In genomic region chr7:117472781-117473743, GRCm38 (mm10) we compare ENCODE assay signal across 9 mouse cellular contexts.
DNase-seq lines count a peak whose midpoint lies in the region; ATAC-seq and TF ChIP-seq lines count a peak whose summit lies in the region.
"Had no signal": no experiment of that assay in that cellular context is flagged by ENCODE, and none has a peak within 500 bp of the region (broad histone marks: within the 10 kb centered on the region; RNA-seq: fewer than 3 reads in every experiment).

No protein-coding gene starts in this region.

- no peak for DNase-seq in heart, postnatal 4 days
- DNase-seq in Patski (ENCODE audit: low read depth, low spot score): peak; percentile 72
- peak; percentile 65 for DNase-seq in fibroblast of lung, adult 2 months (ENCODE audit: low read depth)
- DNase-seq in spleen, postnatal 14 days (ENCODE audit: low spot score in 2 of 2): no peak
- DNase-seq in natural killer cell, adult 2 months (ENCODE audit: low spot score in 2 of 2): no peak
- DNase-seq in adrenal gland, adult 8-10 months: no peak

- H3K4me2 ChIP-seq in heart, embryonic 13.5 days: no peak overlapping the region
- no peak overlapping the region for H3K4me2 ChIP-seq in limb, embryonic 15.5 days

- CTCF ChIA-PET in Patski (lab: Charles Lee): interaction anchor here (1.3 to 2.3 kb wide), 2 partner anchors 12 to 90 kb away, joined by 3 to 9 read pairs; no protein-coding TSS in a partner anchor

- peaks cover 52% of the 10 kb centered on the region for H3K4me1 ChIP-seq in heart, embryonic 13.5 days
- H3K4me1 ChIP-seq in limb, embryonic 15.5 days: peaks cover 23% of the 10 kb centered on the region

- WGBS in heart, embryonic 13.5 days: 52% methylated on average over 19 of the region's 19 CpGs
- 59% methylated on average over 19 of the region's 19 CpGs for WGBS in limb, embryonic 15.5 days

- TF ChIP-seq CTCF in Patski (IDR thresholded peaks at IDR 0.05): no peak

- H3K27ac ChIP-seq in heart, embryonic 13.5 days (replicated peaks): peak overlapping the region; percentile 69
- H3K27ac ChIP-seq in limb, embryonic 15.5 days: peak overlapping the region; percentile 54

- no peaks in the 10 kb centered on the region for H3K36me3 ChIP-seq in heart, embryonic 13.5 days
- H3K36me3 ChIP-seq in limb, embryonic 15.5 days: no peaks in the 10 kb centered on the region
- H3K36me3 ChIP-seq: G1E had no signal

- no peak for ATAC-seq in heart, embryonic 13.5 days (ENCODE audit: extremely low read depth, insufficient number of reproducible peaks, low FRiP score, low TSS enrichment)
- peak; percentile 38 for ATAC-seq in Patski
- ATAC-seq in limb, embryonic 15.5 days (ENCODE audit: insufficient number of reproducible peaks, low FRiP score, low TSS enrichment, low read depth): no peak

- H3K9ac ChIP-seq in heart, embryonic 13.5 days: no peak overlapping the region
- H3K9ac ChIP-seq in limb, embryonic 15.5 days: no peak overlapping the region

- in situ Hi-C loops in Patski (cut with MboI; ENCODE audit: low pct_unique_long_range_greater_than_20kb): loop anchor here (5.0 to 10.0 kb wide), 2 partner anchors 91 to 152 kb away; partner anchors contain the start of gene Xylt1

- POLR2A ChIA-PET in Patski (lab: Charles Lee): no interaction called here

- H3K9me3 ChIP-seq in heart, embryonic 13.5 days: no peaks in the 10 kb centered on the region
- no peaks in the 10 kb centered on the region for H3K9me3 ChIP-seq in limb, embryonic 15.5 days

- no peaks in the 10 kb centered on the region for H3K27me3 ChIP-seq in heart, embryonic 13.5 days (replicated peaks)
- H3K27me3 ChIP-seq in Patski: no peaks in the 10 kb centered on the region
- no peaks in the 10 kb centered on the region for H3K27me3 ChIP-seq in limb, embryonic 15.5 days

- no peak overlapping the region for H3K4me3 ChIP-seq in heart, embryonic 13.5 days
- no peak overlapping the region for H3K4me3 ChIP-seq in limb, embryonic 15.5 days

Comparison
In these comparisons a context has a peak if more than half of its experiments do, and no peak if none do; other contexts are left out.
1. DNase-seq: peak in Patski (single experiment) and fibroblast of lung, adult 2 months (single experiment); none in heart, postnatal 4 days (single experiment), spleen, postnatal 14 days (0 of 2), natural killer cell, adult 2 months (0 of 2) and adrenal gland, adult 8-10 months (single experiment).